Mouse (Mus musculus) midbrain, embryonic 13.5 days (tissue): Measurements from ENCODE around the gene Flnb. TPM values are rescaled to one million over a fixed set of nuclear protein-coding genes. Genes with fewer than 3 reads are reported as not detected.

Experiments used
- ATAC-seq: fragments of 200-750 bp; cut with Nextera tagmentation; 2 replicates; pipeline ENCODE4 v1.8.0; 2017; ENCODE audit warnings: mild to moderate bottlenecking, moderate TSS enrichment, moderate library complexity
- H3K27ac ChIP-seq: fragments of 300-500 bp; sonication (generic); 2 replicates; pipeline ENCODE4 v1.5.1; 2015; ENCODE audit warnings: inconsistent platforms, mild to moderate bottlenecking, moderate library complexity
- H3K27me3 ChIP-seq: fragments of 300-500 bp; sonication (generic); 2 replicates; pipeline ENCODE4 v1.6.1; 2015; ENCODE audit warnings: mild to moderate bottlenecking, inconsistent platforms
- H3K36me3 ChIP-seq: fragments of 300-500 bp; sonication (generic); 2 replicates; pipeline ENCODE4 v1.6.1; 2015; ENCODE audit warnings: mild to moderate bottlenecking, inconsistent platforms
- H3K4me1 ChIP-seq: fragments of 300-500 bp; sonication (generic); replicated peaks from 2 replicates; pipeline ENCODE4 v1.6.1; 2015; ENCODE audit warnings: inconsistent platforms
- H3K4me2 ChIP-seq: fragments of 300-500 bp; sonication (generic); replicated peaks from 2 replicates; pipeline ENCODE4 v1.6.1; 2015; ENCODE audit warnings: moderate library complexity, mild to moderate bottlenecking, inconsistent platforms
- H3K4me3 ChIP-seq: fragments of 300-500 bp; sonication (generic); replicated peaks from 2 replicates; pipeline ENCODE4 v1.5.1; 2015; ENCODE audit warnings: mild to moderate bottlenecking, inconsistent platforms
- H3K9ac ChIP-seq: fragments of 300-500 bp; sonication (generic); replicated peaks from 2 replicates; pipeline ENCODE4 v1.6.1; 2015; ENCODE audit warnings: mild to moderate bottlenecking, inconsistent platforms
- H3K9me3 ChIP-seq: fragments of 300-500 bp; sonication (generic); 2 replicates; pipeline ENCODE4 v1.6.1; 2016; ENCODE audit warnings: mild to moderate bottlenecking, inconsistent platforms
- WGBS: fragments of 180-500 bp; shearing (Covaris S2); methylation state at CpG from one replicate; pipeline ENCODE4 v1.1.7; 2015; 5-methylcytosine and 5-hydroxymethylcytosine counted together
- polyA plus RNA-seq: library from polyadenylated mRNA; unstranded; fragments of >200 nt; fragmentation: Nextera tagmentation; extraction: Ambion mirVana; gene quantifications from 2 replicates; pipeline ENCODE4 v1.2.1, GENCODE M21; 2015

The Flnb gene
- polyA plus RNA-seq, 1 experiment from 2014 or later = 10.8 TPM

DNA sequence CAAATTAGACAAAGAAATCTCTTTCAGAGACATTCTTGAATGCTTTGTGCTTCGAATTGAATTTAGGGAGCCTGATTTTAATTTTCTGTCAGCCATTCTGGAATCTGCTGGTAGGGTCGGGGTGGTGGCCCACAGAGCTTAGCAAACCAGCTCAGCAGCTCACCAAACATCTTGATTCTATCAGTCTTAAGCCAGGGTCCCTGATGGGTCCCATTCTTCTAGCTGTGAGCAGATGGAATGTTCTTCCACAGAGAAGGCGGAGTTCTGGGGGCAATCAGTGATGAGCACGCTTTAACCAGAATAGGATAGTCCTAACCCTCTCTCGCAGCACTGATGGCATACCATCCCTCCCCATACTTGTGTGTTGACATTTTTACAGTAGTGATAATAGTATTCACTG is 37.7 kb downstream of the Flnb start:
- H3K9ac ChIP-seq = no peak overlapping the region

DNA sequence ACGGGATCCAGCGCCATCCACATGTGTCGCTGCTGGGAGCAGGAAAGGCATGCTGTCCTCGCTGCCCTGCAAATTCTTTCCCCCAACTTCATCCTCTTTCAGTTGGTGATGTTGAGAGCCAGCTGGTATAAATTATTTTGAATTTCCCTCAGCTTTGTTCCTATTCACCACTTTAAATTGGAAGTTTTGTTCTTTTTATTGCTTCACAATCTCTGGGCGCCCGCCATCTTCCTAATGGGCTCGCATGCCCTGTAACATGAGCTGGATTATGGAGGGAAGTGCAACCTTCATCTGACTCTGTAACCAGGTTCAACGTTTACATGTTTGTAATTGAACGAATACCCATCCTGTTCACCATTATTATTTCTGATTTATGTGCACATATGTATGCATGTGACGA is 38.6 kb downstream of the Flnb start:
- Histone ChIP-seq H3K27me3 (no peaks in the 10 kb centered on the region), H3K27ac (no peak overlapping the region), H3K4me3 (no peak overlapping the region), H3K9ac (no peak overlapping the region), H3K4me2 (no peak overlapping the region), H3K4me1 (peaks cover 18% of the 10 kb centered on the region), H3K9me3 (no peaks in the 10 kb centered on the region), H3K36me3 (no peaks in the 10 kb centered on the region)
- no peak for ATAC-seq
- WGBS = 90% methylated on average over 10 of the region's 10 CpGs

More for the DNA sequence above, 37.7 kb downstream of the Flnb start:
- Histone ChIP-seq H3K27ac (no peak overlapping the region), H3K4me2 (no peak overlapping the region), H3K4me1 (peaks cover 23% of the 10 kb centered on the region), H3K4me3 (no peak overlapping the region), H3K9me3 (no peaks in the 10 kb centered on the region), H3K36me3 (no peaks in the 10 kb centered on the region), H3K27me3 (no peaks in the 10 kb centered on the region)
- ATAC-seq = no peak
- WGBS = 63% methylated on average over 5 of the region's 5 CpGs

DNA sequence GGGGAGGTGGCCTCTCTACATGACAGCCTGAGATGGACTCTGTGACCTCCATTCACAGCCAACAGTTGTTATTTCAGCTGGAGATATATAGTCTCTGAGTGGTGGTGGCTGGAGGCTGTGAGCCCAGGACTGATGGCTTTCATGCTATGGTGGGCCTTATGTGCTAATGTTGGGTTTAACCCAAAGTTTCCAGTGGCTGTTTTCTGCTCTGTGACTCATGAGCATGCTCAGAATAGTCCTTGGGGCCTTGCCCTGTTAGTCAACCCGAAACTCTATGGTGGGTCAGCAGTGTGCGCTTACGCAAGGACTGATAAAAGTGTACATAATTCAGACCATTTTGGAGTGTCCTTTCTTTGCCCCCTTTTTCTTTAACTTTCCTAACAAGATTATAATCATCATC is 40.1 kb downstream of the Flnb start:
- ATAC-seq = no peak
- Histone ChIP-seq H3K4me2 (no peak overlapping the region), H3K27ac (no peak overlapping the region), H3K36me3 (no peaks in the 10 kb centered on the region), H3K9me3 (no peaks in the 10 kb centered on the region), H3K4me1 (peaks cover 8% of the 10 kb centered on the region), H3K27me3 (no peaks in the 10 kb centered on the region), H3K4me3 (no peak overlapping the region), H3K9ac (no peak overlapping the region)
- 98% methylated on average over 3 of the region's 3 CpGs for WGBS

DNA sequence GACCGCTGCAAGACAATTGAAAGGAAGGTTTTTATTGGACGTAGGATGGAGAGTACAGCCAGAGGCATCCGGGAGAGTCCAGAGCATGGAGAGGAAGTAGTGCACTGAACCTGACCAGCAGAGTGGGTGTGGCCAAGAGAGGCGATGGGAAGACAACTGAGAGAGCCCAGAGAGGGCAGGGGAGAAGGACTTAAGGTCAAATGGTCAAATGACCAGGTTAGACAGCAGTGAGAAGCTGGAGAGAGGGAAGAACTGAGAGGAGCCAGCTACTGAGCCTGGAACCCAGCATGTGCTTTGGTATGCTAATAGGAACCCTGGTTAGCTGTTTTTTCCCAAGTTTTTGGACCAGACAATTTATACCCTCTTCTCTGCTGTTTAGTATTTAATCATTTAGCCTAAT is 40.7 kb downstream of the Flnb start:
- no peaks in the 10 kb centered on the region for H3K9me3 ChIP-seq
- peaks cover 7% of the 10 kb centered on the region for H3K4me1 ChIP-seq
- H3K9ac ChIP-seq = no peak overlapping the region
- no peak overlapping the region for H3K4me3 ChIP-seq
- no peak for ATAC-seq
- no peak overlapping the region for H3K4me2 ChIP-seq
- no peaks in the 10 kb centered on the region for H3K27me3 ChIP-seq
- H3K36me3 ChIP-seq = no peaks in the 10 kb centered on the region
- no peak overlapping the region for H3K27ac ChIP-seq
- 76% methylated on average over 4 of the region's 4 CpGs for whole genome bisulfite sequencing

DNA sequence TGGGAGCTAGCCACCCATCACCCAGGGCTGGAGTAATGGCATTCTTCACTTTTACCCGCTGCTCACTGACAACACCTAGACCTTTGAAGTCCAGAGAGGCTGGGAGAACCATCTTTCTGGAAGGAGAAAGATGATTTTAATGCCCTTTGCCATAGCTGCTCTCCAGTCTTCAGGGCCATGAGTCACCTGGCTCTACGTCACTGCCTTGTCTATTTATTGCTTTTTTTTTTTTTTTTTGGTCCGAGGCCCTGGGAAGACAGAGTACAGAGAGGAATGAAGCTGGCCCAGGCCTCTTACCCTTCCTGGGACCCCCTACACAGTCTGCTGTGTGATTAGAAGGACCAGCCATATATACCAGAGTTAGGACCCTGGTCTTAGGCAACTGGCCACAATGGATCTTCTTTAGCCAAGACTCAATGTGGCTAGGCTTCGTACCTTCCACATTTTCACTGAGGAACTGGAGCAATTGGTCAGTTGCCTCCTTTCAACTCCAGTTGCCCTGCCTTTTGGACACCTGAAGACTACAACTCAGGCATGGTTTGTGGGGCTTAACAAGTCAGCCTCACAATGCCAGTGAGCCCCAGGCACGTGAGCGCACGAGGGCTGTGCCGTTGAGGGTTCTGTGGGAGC is 42.9 kb downstream of the Flnb start:
- WGBS = 94% methylated on average over 8 of the region's 8 CpGs
- Histone ChIP-seq H3K36me3 (no peaks in the 10 kb centered on the region), H3K27me3 (no peaks in the 10 kb centered on the region), H3K4me2 (no peak overlapping the region), H3K4me1 (no peaks in the 10 kb centered on the region), H3K27ac (no peak overlapping the region), H3K9me3 (no peaks in the 10 kb centered on the region), H3K4me3 (no peak overlapping the region), H3K9ac (no peak overlapping the region)
- no peak for ATAC-seq

DNA sequence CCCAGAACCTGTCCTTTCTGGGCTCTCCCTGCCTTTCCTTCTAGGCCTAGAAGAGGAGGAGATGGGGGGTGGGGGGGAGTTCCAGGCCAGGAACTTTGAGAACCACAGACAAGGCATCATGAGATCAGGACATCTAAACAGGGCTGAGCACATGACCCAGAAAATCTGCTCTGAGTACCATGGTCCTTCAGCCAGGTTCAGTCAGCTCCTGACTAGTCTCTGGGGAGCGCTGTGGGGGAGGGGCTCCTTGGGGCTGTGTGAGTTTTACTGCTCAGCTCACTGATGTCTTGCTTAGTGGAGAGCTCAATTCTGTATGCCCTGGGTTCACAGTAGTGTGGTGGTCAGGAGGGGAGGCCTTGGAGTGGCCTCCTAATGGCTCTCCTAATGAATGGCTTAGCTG is 43.5 kb downstream of the Flnb start:
- H3K27me3 ChIP-seq = no peaks in the 10 kb centered on the region
- WGBS = 89% methylated on average over 1 of the region's 1 CpGs

DNA sequence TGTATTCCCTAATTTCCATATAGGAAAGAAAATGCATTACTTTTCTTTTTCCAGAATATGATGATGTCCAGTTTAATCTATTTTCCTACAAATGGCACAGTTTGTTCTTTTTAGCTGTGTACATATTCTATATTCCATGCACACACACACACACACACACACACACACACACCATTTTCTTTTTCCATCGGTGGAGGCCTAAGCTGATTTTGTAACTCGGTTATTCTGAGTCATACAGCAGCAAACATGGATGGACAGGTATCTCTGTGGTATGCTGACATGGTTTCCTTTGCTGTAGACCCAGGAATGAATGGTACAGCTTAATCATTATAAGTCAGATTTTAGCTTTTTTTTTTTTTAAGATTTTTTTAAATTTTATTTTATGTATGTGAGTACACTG is 44.5 kb downstream of the Flnb start:
- no peak overlapping the region for H3K9ac ChIP-seq
- H3K27me3 ChIP-seq = no peaks in the 10 kb centered on the region
- no peak overlapping the region for H3K4me3 ChIP-seq
- no peak overlapping the region for H3K4me2 ChIP-seq
- H3K36me3 ChIP-seq = no peaks in the 10 kb centered on the region
- WGBS = 93% methylated on average over 2 of the region's 2 CpGs
- H3K9me3 ChIP-seq = no peaks in the 10 kb centered on the region
- no peaks in the 10 kb centered on the region for H3K4me1 ChIP-seq
- ATAC-seq = no peak
- H3K27ac ChIP-seq = no peak overlapping the region

More for the DNA sequence above, 43.5 kb downstream of the Flnb start:
- H3K4me2 ChIP-seq = no peak overlapping the region
- H3K27ac ChIP-seq = no peak overlapping the region
- H3K9me3 ChIP-seq = no peaks in the 10 kb centered on the region
- no peak overlapping the region for H3K4me3 ChIP-seq
- ATAC-seq = no peak
- H3K9ac ChIP-seq = no peak overlapping the region
- H3K4me1 ChIP-seq = no peaks in the 10 kb centered on the region
- no peaks in the 10 kb centered on the region for H3K36me3 ChIP-seq

DNA sequence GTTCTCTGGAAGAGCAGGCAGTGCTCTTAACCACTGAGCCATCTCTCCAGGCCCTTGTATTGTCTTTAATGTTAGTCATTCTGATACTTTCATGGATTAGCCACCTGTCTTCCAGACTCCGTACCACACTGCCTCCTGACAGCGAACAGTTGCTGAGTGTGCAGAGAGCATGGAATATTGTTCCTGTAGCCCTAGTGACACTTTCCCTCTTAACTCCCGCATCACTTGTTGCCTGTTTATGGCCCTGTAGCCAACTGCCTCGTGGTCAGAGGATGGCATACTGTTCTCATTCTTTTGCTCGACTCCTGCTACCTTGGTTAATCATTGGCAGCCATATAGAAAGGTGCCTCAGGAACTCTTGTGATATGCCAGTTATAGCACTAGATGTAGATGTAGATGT is 45.4 kb downstream of the Flnb start:
- WGBS = 89% methylated on average over 5 of the region's 5 CpGs
- Histone ChIP-seq H3K4me2 (no peak overlapping the region), H3K9me3 (no peaks in the 10 kb centered on the region), H3K27me3 (no peaks in the 10 kb centered on the region), H3K4me1 (no peaks in the 10 kb centered on the region), H3K27ac (no peak overlapping the region), H3K36me3 (peaks cover 8% of the 10 kb centered on the region), H3K9ac (no peak overlapping the region), H3K4me3 (no peak overlapping the region)
- ATAC-seq = no peak

DNA sequence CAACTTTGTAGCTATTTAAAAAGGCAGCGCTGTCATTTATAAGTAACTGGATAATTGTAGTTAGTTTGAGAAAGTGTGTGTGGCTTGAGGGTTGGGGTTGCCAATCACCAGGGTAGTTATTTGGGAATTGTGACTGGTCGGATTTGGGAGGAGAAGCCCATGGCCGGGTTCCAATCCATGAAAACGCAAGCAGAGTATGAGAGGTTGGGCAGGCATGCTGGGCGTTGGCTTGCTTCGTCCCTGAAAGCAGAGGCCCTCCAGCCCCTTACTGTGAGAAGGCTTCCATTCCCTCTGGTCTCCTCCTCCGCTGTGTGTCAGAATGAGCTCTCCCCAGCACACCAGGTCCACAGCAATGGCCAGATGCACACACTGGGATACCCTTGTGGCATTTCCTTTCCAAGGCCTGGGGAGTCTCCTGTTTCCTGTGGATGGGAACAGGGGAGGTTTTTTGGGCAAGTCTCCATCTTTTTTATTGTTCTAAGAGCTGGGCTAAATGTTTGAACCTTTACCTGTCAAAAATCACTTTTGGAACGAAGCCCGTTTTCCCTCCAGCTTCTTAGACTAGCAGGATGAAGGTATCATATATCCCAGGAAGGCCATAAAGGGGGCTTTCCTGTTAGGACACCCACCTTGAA is 46.2 kb downstream of the Flnb start:
- WGBS = 85% methylated on average over 9 of the region's 9 CpGs
- no peak overlapping the region for H3K4me3 ChIP-seq

DNA sequence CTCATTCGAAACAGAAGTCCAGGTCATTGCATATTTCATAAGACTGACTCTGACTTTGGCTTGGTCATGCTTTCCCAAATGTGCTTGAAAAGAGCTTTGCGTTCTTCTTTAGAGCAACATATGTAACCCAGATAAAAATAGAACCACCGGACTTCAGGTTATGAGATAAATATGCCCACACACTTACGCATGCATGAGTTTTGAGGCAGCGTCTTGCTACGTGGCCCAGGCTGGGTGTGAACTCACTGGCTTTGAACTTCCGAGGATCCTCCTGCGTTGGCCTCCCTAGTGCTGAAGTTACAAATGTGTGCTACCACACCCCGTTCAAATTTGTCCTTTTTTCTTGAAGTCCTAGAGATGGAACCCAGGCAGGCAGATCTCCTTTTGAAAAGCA is 46.7 kb downstream of the Flnb start:
- H3K27ac ChIP-seq = no peak overlapping the region
- H3K4me2 ChIP-seq = no peak overlapping the region
- H3K27me3 ChIP-seq = no peaks in the 10 kb centered on the region
- no peaks in the 10 kb centered on the region for H3K9me3 ChIP-seq
- H3K9ac ChIP-seq = no peak overlapping the region
- H3K4me3 ChIP-seq = no peak overlapping the region
- ATAC-seq = no peak
- H3K36me3 ChIP-seq = peaks cover 15% of the 10 kb centered on the region
- H3K4me1 ChIP-seq = no peaks in the 10 kb centered on the region
- 95% methylated on average over 9 of the region's 9 CpGs for WGBS

More for the DNA sequence above, 46.2 kb downstream of the Flnb start:
- no peak for ATAC-seq
- peaks cover 11% of the 10 kb centered on the region for H3K36me3 ChIP-seq
- H3K4me1 ChIP-seq = no peaks in the 10 kb centered on the region
- no peaks in the 10 kb centered on the region for H3K27me3 ChIP-seq
- no peak overlapping the region for H3K9ac ChIP-seq
- H3K9me3 ChIP-seq = no peaks in the 10 kb centered on the region
- no peak overlapping the region for H3K27ac ChIP-seq
- no peak overlapping the region for H3K4me2 ChIP-seq

DNA sequence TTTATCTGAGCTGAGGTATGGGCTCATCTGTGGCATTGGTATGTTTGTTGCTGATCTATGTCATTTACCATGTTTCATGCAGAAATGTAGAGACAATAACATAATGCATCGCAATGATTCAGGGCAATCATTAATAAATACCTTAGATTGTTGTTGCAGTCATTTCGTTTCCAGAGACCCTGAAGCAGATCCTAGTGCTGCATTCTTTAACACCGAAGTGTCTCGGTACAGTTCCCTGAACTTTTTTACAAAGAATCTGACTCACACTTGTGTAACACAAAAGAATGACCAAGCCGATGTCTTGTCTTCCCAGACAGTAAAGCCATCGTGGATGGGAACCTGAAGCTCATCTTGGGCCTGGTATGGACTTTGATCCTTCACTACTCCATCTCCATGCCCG is 49.5 kb downstream of the Flnb start:
- H3K4me1 ChIP-seq = no peaks in the 10 kb centered on the region
- WGBS = 92% methylated on average over 7 of the region's 7 CpGs
- H3K27me3 ChIP-seq = no peaks in the 10 kb centered on the region
- ATAC-seq = no peak
- no peak overlapping the region for H3K27ac ChIP-seq
- no peak overlapping the region for H3K9ac ChIP-seq
- no peak overlapping the region for H3K4me2 ChIP-seq
- H3K9me3 ChIP-seq = no peaks in the 10 kb centered on the region
- no peak overlapping the region for H3K4me3 ChIP-seq
- H3K36me3 ChIP-seq = peaks cover 23% of the 10 kb centered on the region

DNA sequence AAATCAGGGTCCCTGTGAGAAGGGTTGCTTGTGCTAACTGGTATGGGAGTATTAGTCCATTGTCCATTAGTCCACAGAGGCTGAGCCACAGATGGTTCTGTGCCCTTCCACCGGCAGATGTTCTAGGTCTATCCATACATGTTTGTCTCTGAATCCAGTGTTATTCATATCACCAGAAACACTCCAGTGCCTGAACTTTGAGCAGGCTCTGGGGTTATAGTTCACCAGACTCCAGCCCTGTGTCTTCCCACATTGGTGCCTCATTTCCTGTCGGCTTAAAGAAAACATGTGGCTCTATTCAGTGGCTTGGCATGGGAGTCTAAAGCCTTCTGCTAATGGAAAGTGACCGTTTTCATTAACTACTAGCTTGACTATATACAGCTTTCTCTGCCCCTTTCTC is 50.1 kb downstream of the Flnb start:
- Histone ChIP-seq H3K9ac (no peak overlapping the region), H3K9me3 (no peaks in the 10 kb centered on the region), H3K36me3 (peaks cover 26% of the 10 kb centered on the region), H3K4me2 (no peak overlapping the region), H3K27ac (no peak overlapping the region), H3K4me3 (no peak overlapping the region), H3K27me3 (no peaks in the 10 kb centered on the region), H3K4me1 (no peaks in the 10 kb centered on the region)
- ATAC-seq = no peak
- 87% methylated on average over 3 of the region's 3 CpGs for WGBS

DNA sequence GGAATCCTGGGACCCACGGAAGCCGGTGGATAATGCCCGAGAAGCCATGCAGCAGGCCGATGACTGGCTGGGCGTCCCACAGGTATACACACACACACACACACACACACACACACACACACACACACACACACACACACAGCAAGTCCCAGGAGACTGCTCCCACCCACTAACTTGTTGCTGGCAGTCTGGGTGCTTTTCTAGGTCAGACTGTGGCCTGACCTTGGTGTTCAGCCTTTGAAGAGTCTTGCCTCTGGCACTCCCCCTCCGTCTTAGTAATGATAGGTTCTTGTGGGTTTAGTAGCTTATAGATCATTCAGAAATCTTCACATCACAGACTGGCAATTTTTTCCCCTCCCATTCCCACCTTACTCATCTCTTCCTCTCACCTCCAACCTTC is 52.0 kb downstream of the Flnb start:
- Histone ChIP-seq H3K4me2 (no peak overlapping the region), H3K27me3 (no peaks in the 10 kb centered on the region), H3K9me3 (no peaks in the 10 kb centered on the region), H3K36me3 (peaks cover 36% of the 10 kb centered on the region), H3K27ac (no peak overlapping the region), H3K4me3 (no peak overlapping the region), H3K4me1 (no peaks in the 10 kb centered on the region), H3K9ac (no peak overlapping the region)
- WGBS = 97% methylated on average over 6 of the region's 6 CpGs
- no peak for ATAC-seq
